In genomic region chr1:135933704-135934293, GRCm38 (mm10) we compare ENCODE assay signal across 19 mouse cellular contexts. TPM values are rescaled to one million over a fixed set of nuclear protein-coding genes. Genes with fewer than 3 reads are reported as not detected.
A peak's percentile ranks its signal among the peaks of the same experiment; 100 is the strongest.
DNase-seq lines count a peak whose midpoint lies in the region; ATAC-seq lines count a peak whose summit lies in the region.
"Had no signal": no experiment of that assay in that cellular context is flagged by ENCODE, and none has a peak within 500 bp of the region (broad histone marks: within the 10 kb centered on the region; RNA-seq: fewer than 3 reads in every experiment).

No protein-coding gene starts in this region.

- peak overlapping the region; percentile 10; the same call in 1 of the 2 replicates for H3K4me2 ChIP-seq in kidney, embryonic 16.5 days (replicated peaks; ENCODE audit: low read depth, low read length)
- H3K4me2 ChIP-seq in stomach, embryonic 16.5 days (ENCODE audit: low read depth, low read length): no peak overlapping the region
- H3K4me2 ChIP-seq: heart, embryonic 11.5 days; hindbrain, embryonic 12.5 days had no signal

- ATAC-seq in kidney, embryonic 16.5 days (ENCODE audit: low FRiP score, low TSS enrichment): peak; percentile 70
- peak; percentile 55 for ATAC-seq in stomach, embryonic 16.5 days (ENCODE audit: insufficient read depth, low FRiP score)
- ATAC-seq in CD4-positive, CD25-positive, alpha-beta regulatory T cell, adult 4 months: no peak
- ATAC-seq: liver, postnatal 0 days; midbrain, embryonic 16.5 days had no signal

- no peaks in the 10 kb centered on the region for H3K36me3 ChIP-seq in kidney, embryonic 16.5 days (ENCODE audit: insufficient read depth, low read length)
- no peaks in the 10 kb centered on the region for H3K36me3 ChIP-seq in stomach, embryonic 16.5 days (ENCODE audit: control insufficient read depth, insufficient read depth, low read length)
- H3K36me3 ChIP-seq: hindbrain, embryonic 12.5 days had no signal

- peaks cover 5% of the 10 kb centered on the region; the same call in 1 of the 2 replicates for H3K4me1 ChIP-seq in kidney, embryonic 16.5 days (ENCODE audit: insufficient read depth, low read length)
- H3K4me1 ChIP-seq in stomach, embryonic 16.5 days (ENCODE audit: control insufficient read depth, insufficient read depth, low read length): no peaks in the 10 kb centered on the region

- 43% methylated on average over 18 of the region's 18 CpGs for WGBS in kidney, embryonic 16.5 days
- 62% methylated on average over 18 of the region's 18 CpGs for WGBS in stomach, embryonic 16.5 days

- no peak overlapping the region for H3K9ac ChIP-seq in kidney, embryonic 16.5 days (replicated peaks; ENCODE audit: low read length)
- no peak overlapping the region for H3K9ac ChIP-seq in stomach, embryonic 16.5 days (ENCODE audit: low read length)
- H3K9ac ChIP-seq: hindbrain, embryonic 12.5 days; liver, postnatal 0 days had no signal

- DNase-seq in kidney, adult 8-10 months: no peak
- DNase-seq in NIH3T3 (ENCODE audit: low read depth) (peak; percentile 52), adipocyte (ENCODE audit: low spot score) (peak; percentile 77)
- DNase-seq in thymus, adult 18-20 months: no peak
- DNase-seq: cerebellum, adult 9-10 months; gastrocnemius, adult 2 months; heart, postnatal 10 days; kidney, adult 18-20 months; liver, postnatal 0 days; lung, postnatal 14 days; right cerebral cortex, postnatal 14 days; spleen, adult 18-20 months; thymus, adult 2 months had no signal

- no peak overlapping the region for H3K27ac ChIP-seq in kidney, embryonic 16.5 days (ENCODE audit: low read length)
- H3K27ac ChIP-seq in stomach, embryonic 16.5 days (ENCODE audit: low read length): peak overlapping the region; percentile 43; the same call in 1 of the 2 replicates
- H3K27ac ChIP-seq: gastrocnemius, adult 2 months; hindbrain, embryonic 12.5 days had no signal

- H3K4me3 ChIP-seq in kidney, embryonic 16.5 days (ENCODE audit: low read length): no peak overlapping the region
- no peak overlapping the region for H3K4me3 ChIP-seq in stomach, embryonic 16.5 days (replicated peaks; ENCODE audit: low read length)
- H3K4me3 ChIP-seq: gastrocnemius, adult 2 months; hindbrain, embryonic 12.5 days had no signal

- H3K27me3 ChIP-seq in kidney, embryonic 16.5 days (ENCODE audit: insufficient read depth, low read length): no peaks in the 10 kb centered on the region
- H3K27me3 ChIP-seq in stomach, embryonic 16.5 days (ENCODE audit: control insufficient read depth, insufficient read depth, low read length): no peaks in the 10 kb centered on the region
- H3K27me3 ChIP-seq: hindbrain, embryonic 12.5 days had no signal

- H3K9me3 ChIP-seq in kidney, embryonic 16.5 days (ENCODE audit: low read length): no peaks in the 10 kb centered on the region; the same call in 1 of the 2 replicates
- H3K9me3 ChIP-seq in stomach, embryonic 16.5 days (replicated peaks; ENCODE audit: control insufficient read depth, low read length): no peaks in the 10 kb centered on the region
- H3K9me3 ChIP-seq: hindbrain, embryonic 12.5 days had no signal

RNA-seq across cellular contexts. Expression of gene Pkp1, which starts 14.8 kb away (rescaled TPM):
- 0.24 and 0.44 TPM in 2 replicates for polyA plus RNA-seq in kidney, embryonic 16.5 days (2015; fragmentation: Nextera tagmentation; extraction: Ambion mirVana)
- polyA plus RNA-seq in stomach, embryonic 16.5 days (2015; fragmentation: Nextera tagmentation; extraction: Ambion mirVana): 49.8 and 67.2 TPM in 2 replicates
- polyA plus RNA-seq in CD4-positive, CD25-positive, alpha-beta regulatory T cell, adult 4 months (2017; shearing (Covaris generic)): not detected
- polyA plus RNA-seq: midbrain, embryonic 16.5 days had no signal

Comparison
In these comparisons a context has a peak if more than half of its experiments do, and no peak if none do; other contexts are left out.
1. DNase-seq: peak in NIH3T3 (single experiment) and adipocyte (single experiment); none in kidney, adult 8-10 months (0 of 2) and thymus, adult 18-20 months (0 of 2).
2. RNA of gene Pkp1, which starts 14.8 kb away (polyA plus RNA-seq): 49.8 to 67.2 TPM in stomach, embryonic 16.5 days; 0.24 to 0.44 TPM in kidney, embryonic 16.5 days and not detected in CD4-positive, CD25-positive, alpha-beta regulatory T cell, adult 4 months; every median in the first group is over 10 times any median in the second.